Mouse (Mus musculus): ENCODE results near the gene Gnptg. TPM values are rescaled to one million over a fixed set of nuclear protein-coding genes. Genes with fewer than 3 reads are reported as not detected.

The Gnptg gene
- 10.9 and 19.2 TPM in 2 replicates for total RNA-seq (2014; fragmentation: Nextera tagmentation)
- 23.7 and 27.8 TPM in 2 replicates for total RNA-seq (2017)

DNA sequence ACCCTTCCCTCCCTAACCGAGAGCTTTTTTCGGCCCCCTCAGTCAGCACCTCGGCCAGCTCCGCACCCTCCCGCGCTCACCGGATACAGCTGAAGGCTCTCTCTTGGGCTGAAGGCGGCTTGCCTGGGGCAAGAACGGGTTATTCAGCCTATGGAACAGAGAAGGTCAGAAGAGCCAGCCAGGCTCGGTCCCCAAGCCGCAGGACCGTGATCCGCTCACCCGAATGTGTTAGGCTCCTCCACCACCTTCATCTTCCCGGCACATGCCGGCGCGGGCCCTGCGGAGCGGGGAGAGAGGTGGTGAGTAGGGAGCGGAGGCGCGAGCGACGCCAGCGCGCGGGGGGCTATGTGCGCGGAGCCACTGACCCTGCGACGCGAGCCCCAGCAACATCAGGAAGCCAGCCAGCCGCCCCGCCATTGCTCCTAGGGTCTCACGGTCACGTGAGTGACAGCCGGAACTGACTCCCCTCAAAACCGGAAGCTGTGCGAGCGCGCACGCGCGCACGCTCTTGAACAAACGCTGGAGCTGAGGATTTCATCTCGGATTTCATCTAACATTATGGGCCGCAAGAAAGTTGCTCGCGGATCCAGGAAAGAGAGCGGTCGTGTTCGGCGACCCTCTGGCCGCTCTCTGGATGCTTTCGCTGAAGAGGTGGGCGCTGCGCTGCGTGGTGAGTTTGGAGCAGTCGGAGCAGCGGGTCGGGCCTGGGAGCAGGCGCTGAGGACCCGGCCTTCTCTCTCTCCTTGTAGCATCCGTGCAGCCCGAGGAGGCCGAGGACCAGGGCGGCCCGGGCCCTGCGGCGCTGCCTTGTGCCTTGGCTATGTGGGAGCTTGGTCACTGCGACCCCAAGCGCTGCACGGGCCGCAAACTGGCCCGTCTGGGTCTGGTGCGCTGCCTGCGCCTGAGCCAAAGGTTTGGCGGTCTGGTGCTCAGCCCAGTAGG is at the start of gene Gnptg, which contains the start of gene Tsr3:
Gnptg (minus strand) TSS at position 430 of the 942 bp plus-strand sequence.
Tsr3 (plus strand) TSS at position 476 of the 942 bp plus-strand sequence.
- ATAC-seq (replicated peaks; ENCODE audit: poor library complexity, severe bottlenecking), result peak; percentile 74

- ATAC-seq (replicated peaks; ENCODE audit: poor library complexity, severe bottlenecking), result peak; percentile 84
Observed at GRCm38 (mm10) chr17:25288842-25289241, 48.9 kb upstream of the Gnptg start.

DNA sequence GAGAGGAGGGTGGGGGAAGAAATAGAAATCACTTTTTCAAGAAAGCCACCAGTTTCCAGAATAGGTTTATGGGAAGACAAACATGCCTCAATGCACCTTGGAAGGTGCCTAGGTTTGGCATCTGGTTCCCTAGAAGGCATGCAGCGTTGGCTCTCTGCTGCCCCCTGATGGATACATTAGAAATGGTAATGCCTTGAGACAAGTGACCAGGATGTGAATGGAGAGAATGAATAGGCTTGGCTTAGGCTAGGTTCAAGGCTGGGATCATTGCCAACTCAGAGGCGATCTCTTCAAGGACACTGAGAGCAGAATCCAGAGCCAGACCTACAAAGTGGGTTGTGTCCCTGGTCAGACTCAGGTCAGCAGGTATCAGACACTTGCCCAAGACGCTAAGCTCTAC is 45.1 kb upstream of the Gnptg start:
- ATAC-seq (replicated peaks; ENCODE audit: poor library complexity, severe bottlenecking), result peak; percentile 76

GRCm38 (mm10) chr17:25282133-25282532 is 42.2 kb upstream of the Gnptg start:
- peak; percentile 50 for ATAC-seq (replicated peaks; ENCODE audit: poor library complexity, severe bottlenecking)

GRCm38 (mm10) chr17:25275833-25276232 is 35.9 kb upstream of the Gnptg start:
- ATAC-seq (replicated peaks; ENCODE audit: poor library complexity, severe bottlenecking), result no peak

DNA sequence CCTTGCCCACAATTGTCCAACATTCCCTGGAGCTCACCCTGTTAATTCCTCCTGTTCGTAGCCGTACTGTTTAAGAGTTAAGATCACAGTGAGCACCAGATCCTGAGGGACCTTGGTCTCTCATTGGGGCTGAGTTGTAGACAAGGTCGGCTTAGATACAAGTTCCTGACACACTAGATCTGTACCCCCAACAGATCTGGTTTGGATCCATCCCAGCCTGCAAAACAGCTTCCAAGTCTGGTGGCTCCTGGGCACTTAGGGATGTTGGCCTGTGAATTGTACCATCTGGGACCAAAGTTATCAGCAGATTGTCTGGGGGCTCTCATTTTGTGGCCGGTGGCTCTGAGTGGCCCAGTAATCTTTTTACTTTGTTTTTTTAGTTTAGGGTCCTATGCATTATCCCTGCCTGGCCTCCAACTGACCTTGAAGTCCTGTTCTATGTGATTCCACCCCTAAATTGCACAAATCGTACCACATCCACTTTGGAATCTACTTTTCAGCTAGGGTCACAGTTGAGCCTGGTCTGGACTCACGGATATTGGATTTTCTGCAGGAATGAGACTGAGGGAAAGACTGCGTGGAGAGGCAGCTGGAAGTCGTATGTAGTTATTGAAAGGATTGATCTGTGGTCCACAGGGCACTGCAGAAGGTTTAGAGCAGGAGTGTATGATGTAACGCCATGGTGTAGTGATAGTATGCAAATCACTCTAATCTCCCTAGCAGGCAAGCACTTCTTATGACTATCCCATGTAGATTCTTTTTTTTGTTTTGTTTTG is 34.8 kb upstream of the Gnptg start, which contains the start of gene Ube2i:
Ube2i (minus strand) TSS at position 52 of the 776 bp plus-strand sequence.
- no peak for ATAC-seq (replicated peaks; ENCODE audit: poor library complexity, severe bottlenecking)

- peak; percentile 79 for ATAC-seq (replicated peaks; ENCODE audit: poor library complexity, severe bottlenecking)
Observed at GRCm38 (mm10) chr17:25273706-25274501, 34.0 kb upstream of the Gnptg start.

- peak; percentile 60 for ATAC-seq (replicated peaks; ENCODE audit: poor library complexity, severe bottlenecking)
Observed at GRCm38 (mm10) chr17:25272951-25273705, 33.2 kb upstream of the Gnptg start.

DNA sequence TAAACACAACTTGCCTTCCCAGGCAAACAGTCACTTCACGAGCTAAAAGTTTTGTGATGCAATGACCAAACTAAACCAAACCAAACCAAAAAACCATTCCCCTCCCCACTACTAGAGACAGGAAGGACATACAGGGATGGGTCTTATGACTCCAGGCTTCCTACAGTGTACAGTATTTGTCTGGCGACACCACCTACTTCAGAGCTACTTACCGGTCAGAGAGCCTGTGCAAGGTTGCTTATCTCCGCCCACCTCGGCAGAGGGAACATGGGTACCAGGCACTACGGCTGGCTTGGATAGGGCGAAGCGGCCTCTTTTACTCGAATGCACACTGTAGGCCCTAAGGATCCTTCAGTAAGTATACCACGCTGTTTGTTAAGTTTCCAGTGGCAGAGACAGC is 32.4 kb upstream of the Gnptg start:
- 0 out of 2 replicates have a peak, but pooled peaks have one; percentile 8 for ATAC-seq (replicated peaks; ENCODE audit: poor library complexity, severe bottlenecking)

DNA sequence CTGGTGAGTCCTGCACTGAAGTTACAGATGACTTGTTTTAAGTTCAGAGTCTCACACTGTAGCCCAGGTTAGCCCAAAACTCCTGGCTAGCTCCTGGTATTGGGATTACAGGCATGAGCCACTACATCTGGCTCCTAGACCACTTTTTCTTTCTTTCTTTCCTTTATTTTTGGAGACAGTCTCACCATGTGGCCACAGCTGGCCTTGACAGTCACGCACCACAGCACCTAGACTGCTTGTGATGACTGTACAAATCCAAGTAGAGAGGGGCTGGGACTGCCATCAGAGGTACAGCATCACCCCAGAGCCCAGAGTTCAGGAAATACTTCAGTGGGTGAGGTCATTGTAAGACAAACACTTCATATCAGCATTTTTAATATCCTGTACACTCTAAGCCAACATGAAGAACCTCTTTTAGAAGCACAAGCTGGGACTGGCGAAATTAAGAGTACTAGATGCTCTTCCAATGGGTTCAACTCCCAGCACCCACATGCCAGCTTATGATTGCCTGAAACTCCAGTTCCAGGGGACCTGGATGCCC is 30.9 kb upstream of the Gnptg start:
- no peak for ATAC-seq (replicated peaks; ENCODE audit: poor library complexity, severe bottlenecking)

- no peak for ATAC-seq (replicated peaks; ENCODE audit: poor library complexity, severe bottlenecking)
Observed at GRCm38 (mm10) chr17:25264453-25264852, 24.5 kb upstream of the Gnptg start.

DNA sequence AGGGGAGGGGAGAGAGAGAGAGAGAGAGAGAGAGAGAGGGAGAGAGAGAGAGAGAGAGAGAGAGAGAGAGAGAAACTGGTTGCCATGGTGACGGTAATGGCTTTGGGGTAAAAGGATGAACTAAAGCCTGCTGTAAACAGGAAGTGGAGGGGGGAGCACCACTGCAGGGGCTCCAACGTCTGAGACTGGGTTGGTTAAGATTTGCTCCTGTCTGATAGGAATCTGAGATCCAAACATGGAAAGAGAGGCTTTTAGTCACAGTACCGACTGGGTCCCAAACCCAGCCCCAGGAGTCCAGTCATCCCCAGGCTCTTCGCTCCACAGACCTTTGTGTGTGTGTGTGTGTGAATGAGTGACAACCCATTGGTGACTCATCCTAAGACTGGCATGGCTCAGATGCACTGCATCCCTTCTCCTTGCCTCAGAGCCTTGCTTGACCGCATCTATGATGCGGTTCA is 17.9 kb upstream of the Gnptg start:
- ATAC-seq (replicated peaks; ENCODE audit: poor library complexity, severe bottlenecking), result peak; percentile 35; the same call in 1 of the 2 replicates

GRCm38 (mm10) chr17:25256140-25256754 is 16.3 kb upstream of the Gnptg start, which contains the start of gene Baiap3:
Gene Baiap3 (minus strand): TSS chr17:25256364.
- ATAC-seq (replicated peaks; ENCODE audit: poor library complexity, severe bottlenecking), result no peak

DNA sequence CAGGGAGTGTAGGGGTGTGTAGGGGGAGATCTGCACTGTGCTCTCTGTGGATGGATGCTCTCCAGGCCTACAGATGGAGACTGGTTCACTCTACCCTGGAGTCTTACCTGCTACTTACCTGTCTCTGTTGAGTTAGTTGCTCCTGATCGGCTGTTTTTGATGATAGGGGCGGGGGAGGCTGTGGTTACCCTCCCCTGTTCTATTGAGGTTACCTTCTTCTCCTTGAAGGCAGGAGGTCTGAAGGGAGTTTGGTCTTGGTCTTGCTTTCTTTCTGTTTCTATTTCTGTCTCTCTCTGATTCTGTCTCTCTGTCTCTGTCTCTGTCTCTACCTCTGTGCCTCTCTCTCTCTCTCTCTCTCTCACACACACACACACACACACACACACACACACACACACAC is 15.2 kb upstream of the Gnptg start:
- ATAC-seq (replicated peaks; ENCODE audit: poor library complexity, severe bottlenecking), result no peak

GRCm38 (mm10) chr17:25253760-25254159 is 13.8 kb upstream of the Gnptg start:
- ATAC-seq (replicated peaks; ENCODE audit: poor library complexity, severe bottlenecking), result no peak

DNA sequence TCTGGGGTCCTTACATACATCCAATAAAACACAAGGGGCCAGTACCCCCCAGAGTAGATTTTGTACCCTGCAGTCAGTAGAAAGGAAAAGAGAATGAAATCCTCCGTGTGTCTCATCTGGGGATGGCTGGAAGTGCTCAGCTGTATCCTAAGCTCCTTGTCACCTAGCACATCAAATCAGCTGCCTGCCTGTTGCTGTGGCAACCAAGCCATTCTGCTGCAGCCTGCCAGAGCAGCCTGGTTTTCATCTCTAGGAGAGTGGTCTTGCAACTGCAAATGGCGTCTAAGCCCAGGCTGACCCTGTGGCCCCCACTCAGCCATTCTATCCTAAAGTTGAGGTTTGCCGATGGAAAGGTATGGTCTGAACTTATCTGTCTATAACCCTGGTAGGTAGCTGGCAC is 12.7 kb upstream of the Gnptg start:
- ATAC-seq (replicated peaks; ENCODE audit: poor library complexity, severe bottlenecking), result no peak

DNA sequence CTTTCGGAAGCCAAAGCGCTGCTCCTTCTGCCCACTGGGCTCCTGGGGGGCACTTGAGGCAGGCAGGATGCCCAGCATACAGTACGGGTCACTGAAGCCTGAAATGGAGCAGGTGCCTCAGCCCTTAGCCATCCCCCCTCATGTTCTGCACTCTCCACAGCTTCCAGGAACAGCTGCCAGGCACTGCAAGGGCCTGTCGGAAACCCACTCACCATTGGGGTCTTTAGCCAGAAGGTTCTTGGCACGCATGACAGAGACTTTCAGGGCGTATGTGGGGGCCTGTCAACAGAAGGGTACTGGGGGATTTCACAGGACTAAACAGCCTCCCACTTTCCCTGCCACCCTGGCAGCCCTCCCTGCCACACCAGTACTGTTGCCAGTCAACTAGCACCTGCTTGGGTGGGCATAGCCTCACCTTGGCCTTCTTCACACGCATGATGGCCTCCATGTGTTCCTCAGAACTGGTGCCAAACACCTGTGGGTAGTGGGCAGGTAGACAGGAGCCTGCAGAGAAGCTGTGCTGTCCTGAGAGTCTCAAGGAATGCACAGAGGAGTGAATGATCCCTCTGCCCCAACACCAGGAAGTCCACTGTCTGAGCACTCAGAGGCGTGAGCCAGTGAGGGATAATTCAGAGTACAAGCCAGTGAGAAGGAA is 10.4 kb upstream of the Gnptg start:
- no peak for ATAC-seq (replicated peaks; ENCODE audit: poor library complexity, severe bottlenecking)
